Mouse (Mus musculus) T-helper 2 cell (primary cell): Measurements from ENCODE around the gene Fancd2.

Experiments
- in situ Hi-C: fragments of 300-600 bp; cut with MboI, MseI; formaldehyde crosslinking; loops from one replicate; pipeline ENCODE4 v1.15.1; 2025; ENCODE audit warnings: high pct_unique_total_duplicates

Fancd2 gene

DNA sequence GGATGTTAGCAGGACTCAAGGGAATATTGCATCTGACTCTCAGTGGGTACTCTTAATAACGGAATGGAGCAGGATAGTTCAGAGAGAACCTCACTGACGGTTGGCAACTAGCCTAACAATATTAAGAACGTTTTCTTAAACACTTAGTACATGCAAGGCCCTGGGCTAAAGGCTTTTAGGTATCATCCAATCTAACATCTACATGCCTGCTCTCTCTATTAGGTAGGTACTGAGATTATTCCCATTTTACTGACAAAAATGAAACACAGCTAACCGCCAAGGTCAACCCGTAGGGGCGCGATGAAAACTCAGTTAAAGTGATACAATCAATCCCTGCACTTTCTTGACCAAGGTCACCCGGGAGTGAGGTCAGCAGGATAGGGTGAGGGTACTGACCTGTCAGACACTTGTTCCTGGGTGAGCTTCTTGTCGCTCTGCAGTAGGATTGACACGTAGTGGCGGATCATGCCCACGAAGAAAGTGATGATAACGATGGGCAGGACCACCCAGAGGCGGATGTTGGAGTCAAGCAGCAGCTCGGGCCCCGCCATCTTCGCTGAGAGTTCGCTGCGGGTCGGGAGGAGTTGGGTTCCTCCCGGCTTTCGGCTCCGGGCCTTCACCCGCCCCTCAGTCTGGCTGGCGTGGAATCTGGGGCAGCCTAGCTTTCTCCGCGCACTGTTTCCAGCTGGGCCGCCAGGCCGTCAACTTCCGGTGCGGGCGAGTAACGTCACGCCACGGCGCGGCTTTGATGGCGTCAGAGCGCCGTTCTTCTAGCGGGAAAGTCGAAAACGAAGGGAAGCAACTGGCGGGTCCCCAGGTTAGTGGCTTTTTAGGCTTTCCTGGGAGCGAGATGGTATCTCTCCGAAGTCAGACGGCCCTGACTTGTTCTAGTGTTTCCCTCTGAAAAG is at the start of gene Fancd2, which contains the start of gene Emc3:
TSS of gene Fancd2 (plus strand) at position 751 of the 908 bp plus-strand sequence.
TSS of gene Emc3 (minus strand) at position 721 of the 908 bp plus-strand sequence.
- in situ Hi-C loops = no loop called here

DNA sequence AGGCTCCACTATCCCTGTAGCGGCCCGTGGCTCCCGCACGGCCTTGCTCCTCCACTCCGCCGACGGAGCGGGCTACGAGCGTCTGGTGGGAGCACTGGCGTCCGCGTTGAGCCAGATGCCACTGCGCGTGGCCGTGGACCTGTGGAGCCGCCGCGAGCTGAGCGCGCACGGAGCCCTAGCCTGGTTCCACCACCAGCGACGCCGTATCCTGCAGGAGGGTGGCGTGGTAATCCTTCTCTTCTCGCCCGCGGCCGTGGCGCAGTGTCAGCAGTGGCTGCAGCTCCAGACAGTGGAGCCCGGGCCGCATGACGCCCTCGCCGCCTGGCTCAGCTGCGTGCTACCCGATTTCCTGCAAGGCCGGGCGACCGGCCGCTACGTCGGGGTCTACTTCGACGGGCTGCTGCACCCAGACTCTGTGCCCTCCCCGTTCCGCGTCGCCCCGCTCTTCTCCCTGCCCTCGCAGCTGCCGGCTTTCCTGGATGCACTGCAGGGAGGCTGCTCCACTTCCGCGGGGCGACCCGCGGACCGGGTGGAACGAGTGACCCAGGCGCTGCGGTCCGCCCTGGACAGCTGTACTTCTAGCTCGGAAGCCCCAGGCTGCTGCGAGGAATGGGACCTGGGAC is 48.9 kb upstream of the Fancd2 start:
- in situ Hi-C loops = no loop called here

DNA sequence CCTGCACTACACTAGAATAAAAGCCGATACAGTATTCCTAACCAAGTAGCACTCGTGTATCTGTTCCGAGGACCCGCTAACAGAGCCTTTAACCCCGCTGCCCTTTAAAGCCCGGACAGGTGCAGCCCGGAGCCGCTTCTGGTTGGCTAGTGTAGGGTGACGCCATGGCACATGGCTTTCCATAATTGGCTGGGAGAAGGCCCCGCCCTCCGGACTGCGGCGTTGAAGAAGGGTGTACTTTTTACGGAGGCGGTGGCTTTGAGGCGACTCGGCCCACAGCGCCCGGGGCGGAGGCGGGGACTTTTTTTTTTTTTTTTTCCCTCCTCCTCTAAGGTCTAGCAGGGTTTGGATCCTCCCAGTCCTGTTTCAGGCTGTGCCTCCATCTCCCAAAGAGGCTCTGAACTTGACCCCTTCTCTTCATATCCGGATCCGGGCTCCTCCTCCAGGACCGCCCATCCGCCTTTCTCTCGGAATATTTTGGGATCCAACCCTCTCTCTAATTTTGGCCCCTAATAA is 48.3 kb upstream of the Fancd2 start, which contains the start of gene Creld1:
TSS of gene Creld1 (plus strand) at position 198 of the 516 bp plus-strand sequence.
- in situ Hi-C loops = no loop called here

DNA sequence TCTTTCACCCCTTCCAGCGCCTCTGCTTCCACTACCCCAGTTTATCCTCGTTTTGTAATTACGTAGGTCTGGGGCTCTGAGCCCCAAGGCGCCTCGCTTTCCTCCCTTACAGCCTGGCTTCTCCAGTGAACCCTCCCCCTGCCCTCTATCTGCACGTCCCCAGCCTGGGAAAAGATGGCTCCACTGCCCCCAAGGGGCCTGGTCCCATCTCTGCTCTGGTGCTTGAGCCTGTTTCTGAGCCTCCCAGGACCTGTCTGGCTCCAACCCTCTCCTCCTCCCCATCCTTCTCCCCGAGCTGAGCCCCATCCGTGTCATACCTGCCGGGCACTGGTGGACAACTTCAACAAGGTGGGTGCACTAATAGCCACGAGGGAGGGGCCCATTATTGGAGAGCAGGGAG is 47.8 kb upstream of the Fancd2 start:
- in situ Hi-C loops = no loop called here

DNA sequence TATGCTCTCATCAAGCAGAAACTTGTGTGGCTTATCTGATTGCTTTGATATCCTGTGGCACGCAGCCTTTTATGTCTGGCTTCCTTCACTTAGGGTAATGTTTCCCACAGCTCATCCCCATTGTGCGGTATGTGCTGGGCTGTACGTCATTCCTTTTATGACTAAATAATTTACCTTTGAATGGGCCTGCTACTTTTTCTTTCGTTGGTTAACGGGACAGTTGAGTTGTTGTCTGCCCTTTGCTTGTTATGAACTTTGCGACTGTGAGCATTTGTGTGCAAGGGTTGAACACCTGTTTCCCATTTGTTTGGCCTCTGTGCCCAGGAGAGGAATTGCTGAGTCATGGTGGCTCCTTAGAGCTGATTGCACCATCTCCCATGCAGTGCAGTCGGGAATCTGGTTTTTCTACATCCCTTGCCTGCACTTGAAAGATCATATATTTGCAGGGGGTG is 44.3 kb upstream of the Fancd2 start:
- in situ Hi-C loops = no loop called here

DNA sequence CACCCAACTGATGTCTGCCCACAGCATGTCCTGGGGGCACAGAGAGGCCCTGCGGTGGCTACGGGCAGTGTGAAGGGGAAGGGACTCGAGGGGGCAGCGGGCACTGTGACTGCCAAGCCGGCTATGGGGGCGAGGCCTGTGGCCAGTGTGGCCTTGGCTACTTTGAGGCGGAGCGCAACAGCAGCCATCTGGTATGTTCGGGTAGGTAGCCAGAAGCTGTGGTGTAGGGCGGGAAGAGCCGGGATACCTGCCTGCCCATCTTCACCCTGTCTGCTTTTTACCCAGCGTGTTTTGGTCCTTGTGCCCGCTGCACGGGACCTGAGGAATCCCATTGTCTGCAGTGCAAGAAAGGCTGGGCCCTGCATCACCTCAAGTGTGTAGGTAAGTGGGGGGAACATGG is 42.1 kb upstream of the Fancd2 start:
- in situ Hi-C loops = no loop called here

DNA sequence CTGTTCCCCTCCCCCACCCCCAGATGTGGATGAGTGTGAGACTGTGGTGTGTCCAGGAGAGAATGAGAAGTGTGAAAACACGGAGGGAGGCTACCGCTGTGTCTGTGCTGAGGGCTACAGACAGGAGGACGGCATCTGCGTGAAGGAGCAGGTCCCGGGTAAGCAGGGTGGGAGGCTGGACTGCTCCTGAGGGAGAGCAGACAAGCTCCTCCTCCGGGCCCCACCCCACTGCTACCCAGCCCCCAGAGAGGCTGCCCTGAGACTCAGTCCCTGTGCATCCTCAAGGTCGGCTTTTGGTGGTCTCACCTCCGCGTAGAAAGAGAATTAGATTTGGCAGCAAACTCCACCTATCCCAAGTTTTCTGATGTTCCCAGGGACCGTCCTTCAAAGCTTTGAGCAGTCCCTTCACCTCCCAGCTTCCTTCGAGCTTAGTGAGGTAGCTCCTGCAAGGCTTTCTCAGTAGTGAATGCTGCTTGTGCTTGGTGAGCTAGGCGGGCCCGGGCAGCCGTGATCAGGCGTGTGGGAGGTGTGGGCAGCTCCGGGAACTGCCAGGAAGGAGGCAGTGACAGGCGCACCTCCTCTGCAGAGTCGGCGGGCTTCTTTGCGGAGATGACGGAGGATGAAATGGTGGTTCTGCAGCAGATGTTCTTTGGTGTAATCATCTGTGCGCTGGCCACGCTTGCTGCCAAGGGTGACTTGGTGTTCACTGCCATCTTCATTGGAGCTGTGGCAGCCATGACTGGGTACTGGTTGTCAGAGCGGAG is 39.2 kb upstream of the Fancd2 start:
- in situ Hi-C loops = no loop called here

DNA sequence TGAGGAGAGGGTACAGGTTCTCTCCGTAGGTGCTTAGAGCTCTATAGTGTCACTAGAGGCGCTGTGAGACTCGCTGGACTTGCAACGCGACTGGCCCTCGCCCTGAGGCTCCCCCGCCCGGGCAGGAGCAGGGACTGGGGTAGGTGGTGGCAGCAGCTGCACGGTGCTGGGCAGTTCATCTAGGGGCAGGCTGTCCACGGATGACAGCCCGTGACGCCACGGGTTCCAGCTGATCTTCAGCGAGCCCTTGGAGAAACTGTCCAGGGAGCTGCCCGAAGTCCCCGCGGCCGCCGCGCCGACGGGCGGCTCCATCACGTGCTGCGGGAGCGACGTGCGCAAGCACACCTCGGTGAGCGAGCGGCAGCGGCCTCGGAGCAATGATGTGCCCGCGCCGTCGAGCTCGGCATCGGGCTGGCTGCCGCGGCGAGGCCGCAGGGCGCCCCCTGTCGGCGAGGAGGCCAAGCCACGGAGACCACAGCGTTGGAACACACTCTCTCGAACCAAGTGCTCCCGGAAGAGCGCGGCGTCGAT is 37.2 kb upstream of the Fancd2 start:
- in situ Hi-C loops = no loop called here

DNA sequence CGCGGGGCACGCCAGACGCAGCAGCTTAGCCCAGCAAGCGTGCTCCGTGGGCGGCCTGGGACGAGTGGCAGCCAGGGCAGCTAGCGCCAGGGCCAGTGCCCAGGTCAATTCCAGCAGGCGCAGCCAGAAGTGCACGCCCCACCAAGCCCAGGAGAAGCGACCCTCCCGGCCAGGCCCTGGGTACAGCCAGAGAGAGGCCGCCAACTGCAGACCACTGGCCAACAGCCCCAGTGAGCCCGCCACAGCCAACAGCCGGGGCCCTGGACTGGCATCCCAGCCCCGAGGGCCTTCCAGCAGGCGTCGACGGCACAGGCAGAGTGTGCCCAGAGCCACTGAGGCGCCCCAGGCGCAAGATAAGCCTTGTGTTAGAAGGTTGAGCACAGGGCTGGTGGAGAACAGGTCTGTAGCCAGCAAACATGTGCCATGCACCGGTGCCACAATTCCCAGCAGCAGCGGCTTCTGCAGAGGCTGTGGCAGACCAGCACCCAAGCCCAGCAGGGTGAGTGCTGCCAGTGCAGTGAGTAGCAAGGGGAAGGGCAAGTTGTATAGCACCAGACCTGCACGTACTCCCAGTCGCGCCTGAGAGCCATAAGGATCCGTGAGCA is 36.3 kb upstream of the Fancd2 start:
- in situ Hi-C loops = no loop called here

DNA sequence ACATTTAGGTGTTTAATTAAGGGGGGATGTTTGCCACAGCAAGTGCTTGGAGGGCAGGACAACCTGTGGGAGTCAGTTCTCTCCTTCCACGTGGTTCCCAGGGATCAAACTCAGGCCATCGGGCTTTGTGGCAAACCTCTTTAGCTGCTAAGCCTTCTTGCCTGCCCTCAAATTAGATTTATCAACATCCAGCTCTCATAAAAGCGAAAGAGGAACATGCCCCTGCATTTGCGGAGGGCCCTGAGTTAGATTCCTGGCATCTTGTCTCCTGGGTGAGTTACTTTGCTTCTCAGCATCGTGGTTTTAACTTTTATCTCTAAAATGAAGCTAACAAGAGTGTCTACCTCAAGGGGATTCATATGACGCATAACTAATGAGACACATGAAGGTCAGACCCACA is 32.1 kb upstream of the Fancd2 start:
- in situ Hi-C loops = no loop called here

DNA sequence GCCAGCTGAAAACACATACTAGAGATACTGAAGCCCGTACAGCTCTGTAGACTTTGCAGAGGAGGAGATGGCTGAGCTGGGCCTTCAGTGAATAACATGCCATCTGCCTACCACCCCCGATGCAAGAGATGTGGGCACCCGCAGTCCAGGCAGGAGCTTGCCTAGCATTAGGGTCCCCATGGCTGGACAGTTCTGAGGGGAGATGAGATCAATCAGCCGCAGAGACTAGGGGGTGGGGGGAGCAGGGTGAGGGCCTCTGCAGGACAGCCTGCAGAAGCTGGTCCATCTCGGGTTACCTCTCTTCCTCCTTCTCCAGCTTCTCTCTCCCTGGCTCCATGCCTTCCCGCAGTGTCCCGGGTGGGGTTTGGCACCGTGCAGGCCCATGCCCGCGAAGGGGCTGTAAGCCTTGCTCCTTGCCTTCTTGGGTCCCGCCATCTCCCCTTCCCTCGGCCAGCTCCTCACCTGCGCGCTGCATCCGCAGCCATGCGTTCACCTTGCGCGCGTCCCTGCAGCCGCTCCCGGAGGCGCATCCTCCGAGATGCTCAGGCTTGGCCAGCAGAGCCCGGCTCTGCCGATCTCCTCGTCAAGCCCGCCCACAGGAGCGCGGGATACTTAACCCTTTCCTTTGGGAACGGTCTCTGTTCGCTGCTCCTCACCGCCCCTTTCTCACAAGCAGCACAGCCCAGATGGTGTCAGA is 29.9 kb upstream of the Fancd2 start, which contains the start of gene Prrt3:
TSS of gene Prrt3 (minus strand) at position 544 of the 697 bp plus-strand sequence.
- in situ Hi-C loops = no loop called here

DNA sequence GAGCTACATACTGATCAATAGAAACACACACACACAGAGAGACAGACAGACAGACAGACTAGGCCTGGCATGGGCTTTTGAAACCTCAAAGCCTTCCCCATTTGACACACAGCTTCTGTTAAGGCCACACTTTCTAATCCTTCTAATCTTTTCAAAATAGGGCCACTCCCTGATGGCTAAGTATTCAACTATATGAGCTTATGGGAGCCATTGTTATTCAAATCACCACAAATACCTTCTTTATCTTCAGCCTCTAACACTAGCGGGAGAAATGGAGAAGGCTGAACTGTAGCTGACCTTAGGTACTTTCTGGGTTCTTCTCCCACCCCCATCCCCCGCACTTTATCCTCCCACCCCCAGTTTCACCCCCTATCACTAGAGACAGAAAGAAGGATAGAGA is 28.7 kb upstream of the Fancd2 start:
- in situ Hi-C loops = no loop called here

DNA sequence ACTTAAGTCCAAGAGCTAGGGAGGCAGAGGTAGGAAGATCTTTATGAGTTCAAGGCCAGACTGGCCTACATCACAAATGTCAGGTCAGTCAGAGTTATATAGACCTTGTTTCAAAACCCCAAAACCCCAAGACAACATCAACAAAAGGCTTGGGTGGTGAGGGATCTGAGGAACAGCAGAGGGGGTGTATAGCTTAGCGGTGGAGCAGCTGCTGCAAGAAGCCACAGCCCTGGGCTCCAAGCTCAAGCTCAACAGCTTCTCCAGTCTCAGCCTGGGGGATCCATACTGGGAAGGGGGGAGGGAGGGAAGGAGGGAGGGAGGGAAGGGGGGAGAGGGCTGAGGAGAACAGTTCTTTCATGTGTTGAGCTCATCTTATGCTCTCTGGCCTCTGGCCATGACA is 25.8 kb upstream of the Fancd2 start:
- in situ Hi-C loops = no loop called here

DNA sequence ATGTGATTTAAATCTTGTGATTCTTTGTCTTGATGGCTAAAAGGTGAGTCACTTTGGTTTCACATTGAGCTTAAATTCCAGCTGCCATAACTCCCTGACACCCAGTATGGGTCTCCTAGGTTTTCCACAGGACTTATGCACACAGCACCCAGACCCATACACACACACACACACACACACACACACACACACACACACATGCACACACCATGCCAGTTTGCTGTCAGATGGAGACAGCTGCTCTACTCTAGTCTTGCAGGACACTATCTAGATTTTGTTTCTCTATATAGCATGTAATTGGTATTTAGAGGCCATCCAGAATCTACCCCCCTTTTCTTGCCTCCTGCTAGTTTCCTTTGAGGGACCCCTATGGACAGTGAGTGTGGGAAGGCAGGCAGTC is 24.4 kb upstream of the Fancd2 start:
- in situ Hi-C loops = no loop called here

DNA sequence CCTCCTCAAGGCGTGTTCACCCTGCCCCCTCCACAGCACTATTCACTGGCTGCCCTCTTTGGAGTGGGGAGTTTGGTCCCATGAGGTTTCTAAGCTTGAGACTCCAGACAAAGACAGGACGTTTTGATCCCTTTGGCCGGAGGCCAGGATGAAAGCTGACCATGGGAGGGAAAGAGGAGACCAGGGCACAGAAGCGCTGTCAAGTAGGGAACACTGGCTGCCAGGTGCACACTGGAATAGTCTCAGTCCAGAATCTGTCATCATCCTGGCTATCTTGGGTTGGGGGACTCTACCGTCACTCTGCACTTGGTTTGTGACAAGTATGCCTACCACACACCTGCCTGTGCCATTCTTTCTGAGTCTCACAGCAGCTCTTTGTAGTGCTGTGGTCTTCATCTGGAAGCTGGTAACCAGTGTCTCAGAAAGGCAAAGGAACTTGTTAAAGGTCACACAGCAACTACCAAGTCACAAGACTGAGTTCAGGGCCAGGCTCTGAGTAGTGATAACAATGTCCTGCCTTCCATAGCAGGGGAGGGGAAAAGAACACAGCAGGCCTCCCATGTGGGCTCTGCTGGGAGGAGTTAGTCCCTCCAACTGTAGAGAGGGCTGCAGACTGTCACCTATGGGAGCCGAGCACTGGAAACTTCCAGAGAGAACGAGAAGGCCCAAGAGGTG is 23.1 kb upstream of the Fancd2 start:
- in situ Hi-C loops = no loop called here

DNA sequence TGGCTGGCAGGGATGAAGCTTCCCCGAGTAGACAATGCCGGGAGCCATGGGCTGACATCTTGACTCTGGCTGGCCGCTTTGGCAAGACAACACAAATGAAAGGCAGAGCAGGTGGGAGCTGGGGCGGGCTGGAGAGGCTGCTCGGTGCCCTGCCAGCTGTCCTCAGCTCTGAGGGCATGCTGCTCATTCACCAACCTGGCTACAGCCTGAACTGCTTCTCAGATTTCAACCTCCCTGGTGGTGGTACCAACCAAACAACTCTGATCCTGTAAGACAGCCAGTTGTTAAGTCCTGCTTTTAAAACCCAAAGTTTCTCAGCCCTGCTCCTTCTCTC is 22.6 kb upstream of the Fancd2 start:
- in situ Hi-C loops = no loop called here

DNA sequence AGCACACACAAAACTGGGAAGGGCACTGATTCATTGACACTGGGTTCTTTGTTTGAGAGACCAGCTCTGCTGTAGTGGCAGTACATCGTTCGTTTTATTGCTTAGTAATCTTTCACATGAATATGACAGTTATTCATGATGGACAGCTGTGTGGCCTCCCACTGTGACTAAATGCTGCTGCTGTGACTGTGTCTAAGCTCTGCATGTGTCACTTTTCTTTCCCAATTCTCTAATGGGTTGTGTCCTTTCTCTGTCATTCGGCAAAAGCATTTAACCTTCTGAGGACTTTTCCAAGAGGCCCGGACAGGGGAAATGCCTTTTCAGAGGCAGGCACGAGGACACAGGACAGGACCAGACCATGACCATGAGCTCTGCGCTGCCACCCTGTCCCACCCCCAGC is 17.5 kb upstream of the Fancd2 start:
- in situ Hi-C loops = no loop called here

DNA sequence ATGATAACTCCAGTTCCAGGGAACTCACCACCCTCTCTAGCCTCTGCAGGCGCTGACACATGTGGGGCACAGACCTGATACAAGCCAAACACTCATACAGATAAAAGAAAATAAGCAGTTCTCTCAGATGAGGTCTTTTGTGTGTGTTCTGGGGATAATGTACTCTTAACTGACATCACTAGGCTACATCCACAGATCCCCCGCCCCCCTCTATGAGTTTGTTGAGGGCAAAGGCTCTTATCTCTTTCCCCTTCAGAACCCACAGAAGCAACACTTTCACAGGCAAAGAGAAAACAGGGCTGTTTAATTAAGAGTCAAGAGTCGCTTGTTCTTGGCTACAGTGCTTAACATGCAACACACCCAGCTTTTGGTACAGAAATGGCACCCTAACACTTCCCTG is 16.9 kb upstream of the Fancd2 start:
- in situ Hi-C loops = no loop called here

DNA sequence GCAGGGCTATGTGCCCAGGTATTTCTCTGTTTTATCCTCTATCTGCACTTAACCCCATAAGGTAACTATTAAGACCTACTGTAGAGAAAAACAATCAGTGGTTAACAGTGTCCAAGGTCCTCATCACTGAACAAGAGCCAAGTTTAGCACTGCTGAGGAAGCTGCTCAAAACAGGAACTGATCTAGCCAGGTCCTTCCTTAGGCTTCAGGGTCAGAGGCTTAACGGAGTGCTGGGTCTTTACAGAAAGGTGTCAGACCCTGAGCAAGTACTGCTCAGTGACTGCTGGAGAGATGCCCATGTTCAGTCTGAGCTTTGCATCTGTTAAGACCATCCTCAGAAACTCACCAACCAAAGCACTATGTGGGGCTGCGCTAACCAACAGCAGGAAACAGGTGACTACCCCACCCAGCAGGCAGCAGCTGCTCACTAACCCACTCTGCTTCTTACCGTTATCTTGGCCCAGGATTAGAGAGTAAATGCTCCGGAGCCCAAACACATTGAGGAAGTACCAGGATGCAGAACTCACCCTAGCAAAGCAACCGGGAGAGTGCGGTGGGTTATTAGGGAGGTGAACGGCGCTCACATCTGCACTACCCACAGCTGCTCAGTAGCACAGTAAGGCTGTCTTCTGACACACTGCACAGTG is 13.9 kb upstream of the Fancd2 start:
- in situ Hi-C loops = no loop called here

DNA sequence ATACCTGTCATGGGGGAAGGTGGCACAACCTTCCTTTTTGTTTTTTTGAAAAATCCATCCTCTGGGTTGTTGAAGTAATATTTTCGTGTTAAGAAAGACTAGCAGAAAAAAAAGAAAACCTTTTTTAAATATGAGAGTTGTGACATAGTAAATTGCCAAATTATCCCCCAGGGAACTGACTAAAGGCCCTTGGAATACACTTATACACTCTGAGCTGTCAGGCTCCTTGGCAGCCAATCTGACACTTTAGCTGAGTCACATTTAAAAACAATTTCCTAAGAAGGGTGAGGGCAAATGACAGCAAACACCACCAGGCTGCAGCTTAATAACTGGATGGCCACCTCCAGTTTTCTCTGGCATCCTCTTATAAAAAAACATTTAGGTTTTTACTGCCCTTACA is 9.2 kb upstream of the Fancd2 start:
- in situ Hi-C loops = no loop called here
